Mouse (Mus musculus): Measurements from ENCODE around the gene Pdxdc1.

DNA sequence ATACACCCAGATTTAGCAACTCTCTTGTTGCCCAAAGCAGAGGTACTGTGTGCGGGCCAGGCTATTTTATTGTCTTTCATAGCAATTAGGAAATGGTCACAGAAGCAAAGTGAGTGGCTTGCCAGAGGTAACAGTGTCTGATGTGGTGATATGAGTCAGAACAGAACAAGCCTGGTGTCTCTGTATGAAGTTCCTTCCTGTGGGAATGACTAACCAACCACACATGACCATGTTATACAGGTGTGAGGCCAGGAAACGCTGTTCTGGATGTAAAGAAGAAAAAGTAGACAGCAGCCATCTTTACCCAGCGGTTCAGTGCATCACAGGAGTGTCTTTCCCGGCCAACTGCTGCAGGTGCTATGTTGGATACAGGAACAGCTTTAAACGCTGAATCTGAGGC lies 57.9 kb downstream of the Pdxdc1 start:
- no peak for TF ChIP-seq CTCF (IDR thresholded peaks at IDR 0.05; ENCODE audit: borderline replicate concordance, control insufficient read depth, extremely low read depth, insufficient read depth, low read length, poor library complexity)
- TF ChIP-seq POLR2A (IDR thresholded peaks at IDR 0.05; ENCODE audit: control insufficient read depth, extremely low read depth, insufficient read depth, low read length, poor library complexity): no peak

Data from thymus, adult 2 months (tissue).